Mouse (Mus musculus) limb, embryonic 14.5 days (tissue): Measurements from ENCODE around the gene Ckap5. TPM values are rescaled to one million over a fixed set of nuclear protein-coding genes. Genes with fewer than 3 reads are reported as not detected.
"Not testable (repeated sequence)": the region's sequence is repeated elsewhere in the genome, so short reads cannot be mapped to it uniquely, and the experiment has no call there.

ENCODE experiments used
- ATAC-seq: fragments of 200-750 bp; cut with Nextera tagmentation; 2 replicates; pipeline ENCODE4 v1.8.0; 2017; ENCODE audit warnings: low read depth, moderate number of reproducible peaks, moderate TSS enrichment; ENCODE audit not compliant: low FRiP score
- DNase-seq: peaks from one replicate; pipeline ENCODE4 v3.0.0-alpha.2; 2015; ENCODE audit warnings: low spot score
- H3K27ac ChIP-seq: fragments of 300-500 bp; sonication (generic); replicated peaks from 2 replicates; pipeline ENCODE4 v1.5.1; 2014; ENCODE audit warnings: low read depth, mild to moderate bottlenecking, low read length, moderate library complexity, mixed read lengths
- H3K27me3 ChIP-seq: fragments of 300-500 bp; sonication (generic); 2 replicates; pipeline ENCODE4 v1.6.1; 2014; ENCODE audit warnings: low read length, mixed read lengths; ENCODE audit not compliant: control insufficient read depth, insufficient read depth
- H3K36me3 ChIP-seq: fragments of 300-500 bp; sonication (generic); 2 replicates; pipeline ENCODE4 v1.6.1; 2014; ENCODE audit warnings: mild to moderate bottlenecking, low read length, moderate library complexity, mixed read lengths; ENCODE audit not compliant: control insufficient read depth, insufficient read depth
- H3K4me1 ChIP-seq: fragments of 300-500 bp; sonication (generic); 2 replicates; pipeline ENCODE4 v1.6.1; 2014; ENCODE audit warnings: antibody characterized with exemption, low read length, mixed read lengths; ENCODE audit not compliant: control insufficient read depth, insufficient read depth
- H3K4me2 ChIP-seq: fragments of 300-500 bp; sonication (generic); replicated peaks from 2 replicates; pipeline ENCODE4 v1.6.1; 2014; ENCODE audit warnings: low read depth, mild to moderate bottlenecking, low read length, moderate library complexity; ENCODE audit not compliant: severe bottlenecking
- H3K4me3 ChIP-seq: fragments of 300-500 bp; sonication (generic); replicated peaks from 2 replicates; pipeline ENCODE4 v1.5.1; 2014; ENCODE audit warnings: low read length
- H3K9ac ChIP-seq: fragments of 300-500 bp; sonication (generic); 2 replicates; pipeline ENCODE4 v1.6.1; 2014; ENCODE audit warnings: mild to moderate bottlenecking, low read depth, low read length, moderate library complexity; ENCODE audit not compliant: severe bottlenecking
- H3K9me3 ChIP-seq: fragments of 300-500 bp; sonication (generic); 2 replicates; pipeline ENCODE4 v1.6.1; 2016; ENCODE audit warnings: low read length; ENCODE audit not compliant: control insufficient read depth
- POLR2A ChIP-seq: fragments of 200-500 bp; IDR thresholded peaks from 2 replicates; pipeline ENCODE4 v1.8.0; 2012; ENCODE audit warnings: inconsistent platforms, mild to moderate bottlenecking, moderate library complexity, borderline replicate concordance; ENCODE audit not compliant: insufficient read depth, insufficient read length; ENCODE audit errors: extremely low read depth
- WGBS: fragments of 180-500 bp; shearing (Covaris S2); extraction: QIAGEN DNeasy Blood & Tissue Kit; methylation state at CpG from one replicate; pipeline ENCODE4 v1.1.7; 2014; 5-methylcytosine and 5-hydroxymethylcytosine counted together
- polyA plus RNA-seq, 2 experiments: library from polyadenylated mRNA; depleted of rRNA in 1 of 2; stranded (reverse) in 1 of 2; unstranded in 1 of 2; fragments of >200 nt; fragmentation: Nextera tagmentation in 1 of 2; extraction: Ambion mirVana in 1 of 2; gene quantifications; 2 replicates each; pipeline versions ENCODE4 v1.2.1 to v1.2.3; 2012 to 2014

The Ckap5 gene
- polyA plus RNA-seq, 2 experiments = 57.8 to 68.7 TPM

DNA sequence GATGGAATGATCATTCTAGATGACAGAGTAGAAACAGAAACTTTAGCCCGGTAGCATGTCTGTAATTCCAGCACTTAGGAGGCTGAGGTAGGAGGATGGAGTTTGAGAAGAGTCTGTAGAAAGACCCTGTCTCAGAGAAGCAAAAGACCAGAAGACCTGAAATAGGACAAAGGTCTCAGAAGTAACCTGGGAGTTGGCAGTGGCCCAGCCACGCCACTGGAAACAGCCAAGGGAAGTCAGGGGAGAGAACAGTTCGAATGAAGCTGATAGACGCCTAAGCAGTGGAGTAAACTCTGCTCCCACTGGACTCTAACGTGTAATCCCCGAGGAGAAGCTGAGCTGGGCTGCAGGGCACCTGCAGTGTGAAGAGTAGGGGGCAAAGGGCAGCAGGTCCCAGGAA, 41.3 kb upstream of the Ckap5 start:
- Histone ChIP-seq H3K9me3 (no peaks in the 10 kb centered on the region), H3K27me3 (no peaks in the 10 kb centered on the region), H3K4me2 (no peak overlapping the region), H3K9ac (no peak overlapping the region), H3K27ac (no peak overlapping the region), H3K36me3 (peaks cover 69% of the 10 kb centered on the region), H3K4me1 (no peaks in the 10 kb centered on the region), H3K4me3 (no peak overlapping the region)
- 76% methylated on average over 6 of the region's 6 CpGs for WGBS
- TF ChIP-seq POLR2A = no peak
- no peak for DNase-seq
- no peak for ATAC-seq

DNA sequence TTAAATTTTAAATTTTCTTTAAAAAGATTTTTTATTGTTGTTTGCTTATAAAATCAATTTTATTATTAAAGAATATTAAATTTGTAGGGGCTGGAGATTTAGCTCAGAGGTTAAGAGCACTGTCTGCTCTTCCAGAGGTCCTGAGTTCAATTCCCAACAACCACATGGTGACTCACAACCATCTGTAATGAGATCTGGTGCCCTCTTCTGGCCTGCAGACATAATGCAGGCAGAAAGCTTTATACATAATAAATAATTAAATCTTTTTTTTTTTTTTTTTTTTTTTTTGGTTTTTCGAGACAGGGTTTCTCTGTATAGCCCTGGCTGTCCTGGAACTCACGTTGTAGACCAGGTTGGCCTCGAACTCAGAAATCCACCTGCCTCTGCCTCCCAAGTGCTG, 39.3 kb upstream of the Ckap5 start:
- H3K27ac ChIP-seq, H3K4me2 ChIP-seq, H3K4me3 ChIP-seq, DNase-seq, H3K4me1 ChIP-seq, H3K9me3 ChIP-seq, ATAC-seq, H3K27me3 ChIP-seq, H3K9ac ChIP-seq: not testable (repeated sequence)
- H3K36me3 ChIP-seq = peaks cover 78% of the 10 kb centered on the region
- 64% methylated on average over 3 of the region's 3 CpGs for WGBS

DNA sequence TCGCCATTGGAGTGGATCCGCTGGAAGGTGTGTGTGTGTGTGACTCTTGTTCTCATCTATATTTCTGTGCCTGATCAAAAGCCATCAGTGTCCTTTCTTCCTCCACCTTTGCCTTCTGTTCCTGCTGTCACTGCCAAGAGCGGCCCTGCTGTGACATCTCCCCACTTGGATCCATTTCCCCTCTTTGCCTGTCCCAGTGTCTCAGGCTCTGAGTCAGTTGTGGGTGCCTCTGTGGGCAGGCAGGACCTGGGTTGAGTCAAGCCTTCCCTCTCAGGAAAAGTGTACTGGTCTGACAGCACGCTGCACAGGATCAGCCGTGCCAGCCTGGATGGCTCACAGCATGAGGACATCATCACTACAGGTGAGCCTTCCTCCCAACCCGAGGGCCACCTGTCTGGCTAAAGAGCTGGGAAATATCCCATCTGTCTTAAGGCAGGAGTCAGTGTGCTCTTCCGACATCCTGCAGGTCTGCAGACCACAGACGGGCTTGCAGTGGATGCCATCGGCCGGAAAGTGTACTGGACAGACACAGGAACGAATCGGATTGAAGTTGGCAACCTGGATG, 34.4 kb upstream of the Ckap5 start:
- no peak for DNase-seq
- 96% methylated on average over 12 of the region's 12 CpGs for WGBS
- Histone ChIP-seq H3K4me2 (no peak overlapping the region), H3K4me3 (no peak overlapping the region), H3K9ac (no peak overlapping the region), H3K27me3 (no peaks in the 10 kb centered on the region), H3K4me1 (no peaks in the 10 kb centered on the region), H3K36me3 (peaks cover 82% of the 10 kb centered on the region), H3K27ac (no peak overlapping the region), H3K9me3 (no peaks in the 10 kb centered on the region)
- TF ChIP-seq POLR2A = no peak
- ATAC-seq = no peak

DNA sequence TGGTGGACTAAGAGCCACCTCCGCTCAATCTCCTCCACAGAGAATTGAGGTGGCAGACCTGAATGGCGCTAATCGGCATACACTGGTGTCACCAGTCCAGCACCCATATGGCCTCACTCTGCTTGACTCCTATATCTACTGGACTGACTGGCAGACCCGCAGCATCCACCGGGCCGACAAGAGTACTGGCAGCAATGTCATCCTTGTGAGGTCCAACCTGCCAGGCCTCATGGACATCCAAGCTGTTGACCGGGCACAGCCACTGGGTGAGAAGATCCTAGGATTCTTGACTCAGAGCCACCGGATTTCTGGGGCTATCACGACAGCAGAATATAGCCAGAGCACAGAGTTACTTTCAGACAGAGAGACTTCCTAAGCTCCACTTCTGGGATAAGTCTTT, 32.6 kb upstream of the Ckap5 start:
- H3K4me3 ChIP-seq = no peak overlapping the region
- H3K9ac ChIP-seq = no peak overlapping the region
- ATAC-seq (no peak), DNase-seq (no peak)
- H3K9me3 ChIP-seq = no peaks in the 10 kb centered on the region
- no peak for TF ChIP-seq POLR2A
- no peaks in the 10 kb centered on the region for H3K27me3 ChIP-seq
- WGBS = 97% methylated on average over 9 of the region's 9 CpGs
- H3K4me2 ChIP-seq = no peak overlapping the region
- H3K36me3 ChIP-seq = peaks cover 86% of the 10 kb centered on the region
- no peak overlapping the region for H3K27ac ChIP-seq
- H3K4me1 ChIP-seq = no peaks in the 10 kb centered on the region

DNA sequence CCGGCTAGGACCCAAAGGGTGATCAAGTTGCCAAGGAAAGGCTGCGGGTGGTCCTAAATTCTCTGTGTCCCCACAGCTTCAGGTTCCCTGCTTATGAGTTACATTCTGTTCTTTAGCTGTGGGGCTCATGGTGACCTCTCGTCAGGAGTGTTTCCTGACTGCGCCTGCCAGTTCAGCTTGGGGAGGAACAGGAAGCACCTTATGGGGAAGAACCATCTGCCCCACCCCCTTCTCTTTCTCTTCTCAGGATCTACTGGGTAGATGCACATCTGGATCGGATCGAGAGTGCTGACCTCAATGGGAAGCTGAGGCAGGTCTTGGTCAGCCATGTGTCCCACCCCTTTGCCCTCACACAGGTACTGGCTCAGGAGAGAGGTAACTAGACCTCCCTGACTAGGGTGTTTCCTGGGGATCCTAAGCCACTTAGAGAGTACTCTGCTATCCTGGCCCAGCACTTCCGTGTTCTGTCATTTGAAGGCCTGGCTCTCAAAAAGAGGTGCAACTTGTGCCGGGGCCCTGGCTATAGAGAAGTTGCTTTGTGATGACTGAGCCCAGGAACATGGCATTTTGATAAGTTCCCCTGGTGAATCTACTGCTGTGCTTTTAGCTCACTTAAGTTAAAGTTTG, 28.4 kb upstream of the Ckap5 start:
- no peak overlapping the region for H3K4me3 ChIP-seq
- no peak for TF ChIP-seq POLR2A
- ATAC-seq (no peak), DNase-seq (no peak)
- no peak overlapping the region for H3K27ac ChIP-seq
- 80% methylated on average over 8 of the region's 8 CpGs for WGBS
- no peaks in the 10 kb centered on the region for H3K9me3 ChIP-seq
- H3K36me3 ChIP-seq = peaks cover 84% of the 10 kb centered on the region
- H3K9ac ChIP-seq = no peak overlapping the region
- no peak overlapping the region for H3K4me2 ChIP-seq
- no peaks in the 10 kb centered on the region for H3K27me3 ChIP-seq
- H3K4me1 ChIP-seq = no peaks in the 10 kb centered on the region
